26 mouse cellular contexts compared by ENCODE assay signal in genomic region chr15:83248236-83248844, GRCm38 (mm10). TPM values are rescaled to one million over a fixed set of nuclear protein-coding genes. Genes with fewer than 3 reads are reported as not detected.
DNase-seq lines count a peak whose midpoint lies in the region; ATAC-seq lines count a peak whose summit lies in the region.
"Had no signal": no experiment of that assay in that cellular context is flagged by ENCODE, and none has a peak within 500 bp of the region (broad histone marks: within the 10 kb centered on the region; RNA-seq: fewer than 3 reads in every experiment).

No protein-coding gene starts in this region.

- DNase-seq in heart, adult 11 months, result peak; percentile 87
- DNase-seq in heart, adult 9 months (ENCODE audit: low spot score in 2 of 2), result no peak
- DNase-seq in ZHBTc4 (ENCODE audit: low read depth, low spot score), result peak; percentile 62
- DNase-seq in hindbrain, embryonic 11.5 days (ENCODE audit: low spot score), result no peak
- no peak for DNase-seq in kidney, adult 8-10 months
- DNase-seq: cerebellum, adult 2 months; cerebellum, postnatal 14 days; gastrocnemius, postnatal 36 days; heart, adult 2 months; heart, postnatal 10 days; kidney, postnatal 14 days; right cerebral cortex, postnatal 4 days; thymus, adult 2 months; thymus, postnatal 36 days had no signal

- H3K4me3 ChIP-seq in stomach, embryonic 14.5 days (ENCODE audit: low read depth, low read length), result no peak overlapping the region
- no peak overlapping the region for H3K4me3 ChIP-seq in forebrain, embryonic 16.5 days (replicated peaks; ENCODE audit: low read length)
- H3K4me3 ChIP-seq in hindbrain, embryonic 11.5 days (ENCODE audit: low read depth, low read length), result no peak overlapping the region
- H3K4me3 ChIP-seq: forebrain, embryonic 13.5 days; heart, adult 2 months; heart, embryonic 13.5 days; hindbrain, embryonic 15.5 days; left cerebral cortex, adult 2 months; limb, embryonic 12.5 days; liver, embryonic 15.5 days; lung, embryonic 15.5 days had no signal

- H3K4me2 ChIP-seq in stomach, embryonic 14.5 days (replicated peaks; ENCODE audit: low read depth, low read length), result no peak overlapping the region
- no peak overlapping the region for H3K4me2 ChIP-seq in forebrain, embryonic 16.5 days (ENCODE audit: low read length)
- no peak overlapping the region for H3K4me2 ChIP-seq in hindbrain, embryonic 11.5 days (replicated peaks; ENCODE audit: low read depth, low read length)
- H3K4me2 ChIP-seq: forebrain, embryonic 13.5 days; heart, embryonic 13.5 days; hindbrain, embryonic 15.5 days; limb, embryonic 12.5 days; liver, embryonic 15.5 days; lung, embryonic 15.5 days; midbrain, embryonic 11.5 days had no signal

- no peaks in the 10 kb centered on the region for H3K9me3 ChIP-seq in stomach, embryonic 14.5 days (ENCODE audit: control insufficient read depth, low read depth, low read length)
- no peaks in the 10 kb centered on the region for H3K9me3 ChIP-seq in forebrain, embryonic 16.5 days (ENCODE audit: control insufficient read depth, low read length)
- H3K9me3 ChIP-seq in hindbrain, embryonic 11.5 days (ENCODE audit: control insufficient read depth, low read length), result no peaks in the 10 kb centered on the region
- H3K9me3 ChIP-seq: forebrain, embryonic 13.5 days; heart, embryonic 13.5 days; hindbrain, embryonic 15.5 days; limb, embryonic 12.5 days; liver, embryonic 15.5 days; lung, embryonic 15.5 days had no signal

- no peak overlapping the region for H3K9ac ChIP-seq in stomach, embryonic 14.5 days (replicated peaks; ENCODE audit: low read depth, low read length)
- no peak overlapping the region for H3K9ac ChIP-seq in forebrain, embryonic 16.5 days (replicated peaks; ENCODE audit: low read depth, low read length)
- no peak overlapping the region for H3K9ac ChIP-seq in hindbrain, embryonic 11.5 days (ENCODE audit: low read depth, low read length)
- H3K9ac ChIP-seq: forebrain, embryonic 13.5 days; heart, embryonic 13.5 days; hindbrain, embryonic 15.5 days; limb, embryonic 12.5 days; liver, embryonic 15.5 days; lung, embryonic 15.5 days had no signal

- peak; percentile 79 for ATAC-seq in stomach, embryonic 14.5 days (ENCODE audit: insufficient number of reproducible peaks, insufficient read depth, low FRiP score, low read depth)
- no peak for ATAC-seq in forebrain, embryonic 16.5 days
- no peak for ATAC-seq in hindbrain, embryonic 11.5 days (ENCODE audit: low FRiP score)
- ATAC-seq: forebrain, embryonic 13.5 days; midbrain, embryonic 16.5 days; Patski had no signal

- 0 out of 2 replicates have a peak, but pooled peaks cover 9% of the 10 kb centered on the region for H3K27me3 ChIP-seq in stomach, embryonic 14.5 days (ENCODE audit: control insufficient read depth, insufficient read depth, low read length)
- peaks cover 33% of the 10 kb centered on the region for H3K27me3 ChIP-seq in forebrain, embryonic 16.5 days (replicated peaks; ENCODE audit: control insufficient read depth, insufficient read depth, low read length)
- peaks cover 24% of the 10 kb centered on the region for H3K27me3 ChIP-seq in hindbrain, embryonic 11.5 days (ENCODE audit: control insufficient read depth, insufficient read depth, low read length)
- H3K27me3 ChIP-seq: Patski had no signal

- WGBS in stomach, embryonic 14.5 days, result 45% methylated on average over 14 of the region's 14 CpGs
- 70% methylated on average over 14 of the region's 14 CpGs for WGBS in forebrain, embryonic 16.5 days
- 72% methylated on average over 14 of the region's 14 CpGs for WGBS in hindbrain, embryonic 11.5 days

- no peaks in the 10 kb centered on the region for H3K36me3 ChIP-seq in stomach, embryonic 14.5 days (ENCODE audit: control insufficient read depth, insufficient read depth, low read length)
- H3K36me3 ChIP-seq in forebrain, embryonic 16.5 days (ENCODE audit: control insufficient read depth, insufficient read depth), result no peaks in the 10 kb centered on the region
- H3K36me3 ChIP-seq in hindbrain, embryonic 11.5 days (ENCODE audit: control insufficient read depth, insufficient read depth, low read length), result no peaks in the 10 kb centered on the region
- H3K36me3 ChIP-seq: heart, embryonic 13.5 days; hindbrain, embryonic 15.5 days; limb, embryonic 12.5 days; liver, embryonic 15.5 days; lung, embryonic 15.5 days had no signal

- H3K27ac ChIP-seq in stomach, embryonic 14.5 days (ENCODE audit: low read length), result peak overlapping the region; percentile 17; the same call in 1 of the 2 replicates
- H3K27ac ChIP-seq in forebrain, embryonic 16.5 days (ENCODE audit: low read length), result no peak overlapping the region
- no peak overlapping the region for H3K27ac ChIP-seq in hindbrain, embryonic 11.5 days (ENCODE audit: low read depth, low read length)
- H3K27ac ChIP-seq: forebrain, embryonic 13.5 days; heart, adult 2 months; heart, embryonic 13.5 days; hindbrain, embryonic 15.5 days; left cerebral cortex, adult 2 months; limb, embryonic 12.5 days; liver, embryonic 15.5 days; lung, embryonic 15.5 days had no signal

- H3K4me1 ChIP-seq in stomach, embryonic 14.5 days (ENCODE audit: control insufficient read depth, insufficient read depth, low read length), result 0 out of 2 replicates have a peak, but pooled peaks cover 3% of the 10 kb centered on the region
- peaks cover 12% of the 10 kb centered on the region for H3K4me1 ChIP-seq in forebrain, embryonic 16.5 days (replicated peaks; ENCODE audit: control insufficient read depth, insufficient read depth, low read length)
- H3K4me1 ChIP-seq in hindbrain, embryonic 11.5 days (replicated peaks; ENCODE audit: control insufficient read depth, insufficient read depth, low read length), result 0 out of 2 replicates have a peak, but pooled peaks cover 3% of the 10 kb centered on the region
- H3K4me1 ChIP-seq: liver, embryonic 15.5 days had no signal

RNA-seq across cellular contexts. Expression of gene A4galt, which starts 3.2 kb away (rescaled TPM):
- polyA plus RNA-seq in stomach, embryonic 14.5 days (2014; fragmentation: Nextera tagmentation; extraction: Ambion mirVana), result 9.6 and 13.4 TPM in 2 replicates
- polyA plus RNA-seq in forebrain, embryonic 16.5 days (2015; fragmentation: Nextera tagmentation; extraction: Ambion mirVana), result 2.4 and 2.8 TPM in 2 replicates
- polyA plus RNA-seq in hindbrain, embryonic 11.5 days (2014; fragmentation: Nextera tagmentation; extraction: Ambion mirVana), result 1.7 and 1.8 TPM in 2 replicates

Comparison
In these comparisons a context has a peak if more than half of its experiments do, and no peak if none do; other contexts are left out.
1. DNase-seq: peak in heart, adult 11 months (single experiment) and ZHBTc4 (single experiment); none in heart, adult 9 months (0 of 2), hindbrain, embryonic 11.5 days (single experiment) and kidney, adult 8-10 months (0 of 2).